Mouse (Mus musculus): Measurements from ENCODE around the gene Fbxo46.

Gene Fbxo46

GRCm38 (mm10) chr7:19160115-19160514 lies 40.5 kb downstream of the Fbxo46 start:
- no peaks in the 10 kb centered on the region; the same call in 1 of the 2 replicates for H3K36me3 ChIP-seq (ENCODE audit: control insufficient read depth, insufficient read depth, low read length, poor library complexity, severe bottlenecking)
- no peaks in the 10 kb centered on the region; the same call in 1 of the 2 replicates for H3K27me3 ChIP-seq (ENCODE audit: control insufficient read depth, insufficient read depth, low read length, poor library complexity, severe bottlenecking)
- DNase-seq (ENCODE audit: low read depth, low spot score) = no peak

GRCm38 (mm10) chr7:19162928-19163327 lies 43.3 kb downstream of the Fbxo46 start:
- H3K36me3 ChIP-seq (ENCODE audit: control insufficient read depth, insufficient read depth, low read length, poor library complexity, severe bottlenecking) = no peaks in the 10 kb centered on the region
- no peaks in the 10 kb centered on the region; the same call in 1 of the 2 replicates for H3K27me3 ChIP-seq (ENCODE audit: control insufficient read depth, insufficient read depth, low read length, poor library complexity, severe bottlenecking)
- DNase-seq (ENCODE audit: low read depth, low spot score) = no peak

DNA sequence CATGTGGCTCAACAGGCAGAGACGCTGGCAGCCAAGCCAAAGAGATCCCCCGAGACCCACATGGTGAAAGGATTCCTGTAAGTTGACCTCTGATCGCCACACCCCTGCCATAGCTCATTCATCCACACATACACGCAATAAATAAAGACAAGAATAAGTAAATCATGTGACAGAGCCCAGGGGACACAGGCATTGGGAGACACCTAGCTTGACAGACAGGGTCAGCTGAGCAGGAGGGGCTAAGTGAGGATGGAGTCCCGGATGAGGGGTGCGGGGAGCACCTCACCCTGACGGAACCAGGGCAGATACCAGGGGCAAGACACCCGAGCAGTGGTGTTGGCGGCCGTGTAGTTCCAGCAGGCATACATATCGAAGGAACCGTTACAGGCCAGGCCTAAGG lies 44.1 kb downstream of the Fbxo46 start:
- Histone ChIP-seq H3K27me3 (ENCODE audit: control insufficient read depth, insufficient read depth, low read length, poor library complexity, severe bottlenecking) (no peaks in the 10 kb centered on the region; the same call in 1 of the 2 replicates), H3K36me3 (ENCODE audit: control insufficient read depth, insufficient read depth, low read length, poor library complexity, severe bottlenecking) (no peaks in the 10 kb centered on the region)
- DNase-seq (ENCODE audit: low read depth, low spot score) = no peak

GRCm38 (mm10) chr7:19164189-19164588 lies 44.5 kb downstream of the Fbxo46 start:
- no peaks in the 10 kb centered on the region; the same call in 1 of the 2 replicates for H3K27me3 ChIP-seq (ENCODE audit: control insufficient read depth, insufficient read depth, low read length, poor library complexity, severe bottlenecking)
- no peak for DNase-seq (ENCODE audit: low read depth, low spot score)

DNA sequence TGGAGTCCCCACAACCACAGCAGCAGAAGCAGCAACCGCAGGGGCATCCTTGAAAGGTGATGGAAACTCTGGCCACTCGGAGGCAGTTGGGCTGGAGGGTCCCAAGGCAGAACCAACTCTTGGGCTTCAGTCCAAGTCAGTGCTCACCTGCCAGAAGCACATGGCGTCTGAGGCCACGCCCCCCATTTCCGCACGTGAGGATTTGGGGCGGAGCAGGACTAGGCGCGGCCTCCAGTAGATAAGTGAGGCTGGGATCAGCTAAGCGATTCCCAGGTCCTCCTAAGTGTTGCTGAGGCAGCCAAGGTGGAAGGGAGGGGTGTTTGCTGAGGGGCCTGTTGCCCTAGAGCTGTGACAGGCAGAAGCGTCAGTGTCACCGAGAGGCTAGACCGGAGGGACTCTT lies 45.3 kb downstream of the Fbxo46 start:
- no peaks in the 10 kb centered on the region; the same call in 1 of the 2 replicates for H3K27me3 ChIP-seq (ENCODE audit: control insufficient read depth, insufficient read depth, low read length, poor library complexity, severe bottlenecking)
- H3K36me3 ChIP-seq (ENCODE audit: control insufficient read depth, insufficient read depth, low read length, poor library complexity, severe bottlenecking) = no peaks in the 10 kb centered on the region
- DNase-seq (ENCODE audit: low read depth, low spot score) = peak; percentile 64

More at GRCm38 (mm10) chr7:19164189-19164588, 44.5 kb downstream of the Fbxo46 start:
- H3K36me3 ChIP-seq (ENCODE audit: control insufficient read depth, insufficient read depth, low read length, poor library complexity, severe bottlenecking) = no peaks in the 10 kb centered on the region

DNA sequence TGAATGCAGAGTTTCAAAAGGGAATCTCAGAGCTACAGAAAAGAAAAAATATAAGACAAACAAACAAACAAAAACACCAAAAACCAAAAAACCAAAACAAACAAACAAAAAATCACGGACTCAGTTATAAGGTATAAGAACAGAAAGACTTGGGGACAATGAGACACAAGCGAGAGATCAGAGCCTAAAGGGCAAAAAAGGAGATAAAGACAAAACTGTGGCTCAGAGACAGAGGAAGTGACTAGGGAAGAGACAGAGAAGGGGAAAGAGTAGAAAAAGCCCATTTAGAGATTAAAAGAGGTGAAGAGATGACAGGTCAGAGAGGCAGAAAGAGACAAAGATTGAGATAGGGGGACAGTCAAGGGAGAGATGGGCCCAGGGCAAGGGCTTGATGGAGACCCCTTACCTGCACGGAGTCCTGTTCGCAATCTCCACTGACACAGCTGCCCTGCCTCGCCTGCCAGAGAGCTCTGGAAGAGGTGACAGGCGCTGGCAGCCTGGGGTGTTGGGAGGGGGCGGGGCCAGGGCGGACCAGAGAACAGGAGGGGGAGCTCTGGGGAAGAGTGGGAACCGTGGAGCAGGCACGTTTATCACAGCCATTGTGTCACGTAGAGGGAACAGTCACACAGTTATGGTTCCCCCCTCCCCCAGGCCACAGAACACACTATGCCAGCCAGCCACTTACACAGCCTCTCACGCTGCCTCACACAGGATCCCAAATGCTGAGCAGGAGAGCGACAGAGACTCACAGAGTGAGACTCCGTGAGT lies 46.2 kb downstream of the Fbxo46 start, which contains the start of gene Gipr:
TSS of gene Gipr (minus strand) at position 472 of the 768 bp plus-strand sequence.
- H3K27me3 ChIP-seq (ENCODE audit: control insufficient read depth, insufficient read depth, low read length, poor library complexity, severe bottlenecking) = no peaks in the 10 kb centered on the region; the same call in 1 of the 2 replicates
- H3K36me3 ChIP-seq (ENCODE audit: control insufficient read depth, insufficient read depth, low read length, poor library complexity, severe bottlenecking) = no peaks in the 10 kb centered on the region
- DNase-seq (ENCODE audit: low read depth, low spot score) = no peak

GRCm38 (mm10) chr7:19166990-19167389 lies 47.3 kb downstream of the Fbxo46 start:
- H3K27me3 ChIP-seq (ENCODE audit: control insufficient read depth, insufficient read depth, low read length, poor library complexity, severe bottlenecking) = no peaks in the 10 kb centered on the region; the same call in none of the 2 replicates
- DNase-seq (ENCODE audit: low read depth, low spot score) = no peak
- no peaks in the 10 kb centered on the region for H3K36me3 ChIP-seq (ENCODE audit: control insufficient read depth, insufficient read depth, low read length, poor library complexity, severe bottlenecking)

GRCm38 (mm10) chr7:19169506-19169905 lies 49.8 kb downstream of the Fbxo46 start:
- Histone ChIP-seq H3K27me3 (ENCODE audit: control insufficient read depth, insufficient read depth, low read length, poor library complexity, severe bottlenecking) (no peaks in the 10 kb centered on the region; the same call in 1 of the 2 replicates), H3K36me3 (ENCODE audit: control insufficient read depth, insufficient read depth, low read length, poor library complexity, severe bottlenecking) (no peaks in the 10 kb centered on the region)
- no peak for DNase-seq (ENCODE audit: low read depth, low spot score)

DNA sequence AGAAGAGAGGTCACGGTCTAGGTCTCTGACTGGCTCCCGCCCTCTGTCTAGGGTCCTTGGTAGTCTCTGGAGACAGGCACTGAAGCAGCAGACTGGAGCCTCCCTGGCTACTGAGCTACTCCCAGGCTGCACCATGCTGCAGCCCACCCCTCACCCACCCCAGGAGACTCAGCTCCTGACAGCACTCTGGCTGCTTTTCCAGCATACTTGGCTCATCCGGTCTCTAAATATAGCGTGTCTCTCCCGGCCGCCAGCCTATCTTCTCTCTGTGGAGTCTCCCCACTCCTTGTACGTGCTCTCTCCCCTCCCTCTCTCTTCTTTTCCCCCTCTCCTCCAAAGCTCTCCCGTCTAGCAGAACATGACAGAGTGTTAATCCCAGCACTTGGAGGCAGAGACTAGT lies 50.5 kb downstream of the Fbxo46 start:
- no peak for DNase-seq (ENCODE audit: low read depth, low spot score)
- Histone ChIP-seq H3K36me3 (ENCODE audit: control insufficient read depth, insufficient read depth, low read length, poor library complexity, severe bottlenecking) (no peaks in the 10 kb centered on the region), H3K27me3 (ENCODE audit: control insufficient read depth, insufficient read depth, low read length, poor library complexity, severe bottlenecking) (no peaks in the 10 kb centered on the region; the same call in 1 of the 2 replicates)

DNA sequence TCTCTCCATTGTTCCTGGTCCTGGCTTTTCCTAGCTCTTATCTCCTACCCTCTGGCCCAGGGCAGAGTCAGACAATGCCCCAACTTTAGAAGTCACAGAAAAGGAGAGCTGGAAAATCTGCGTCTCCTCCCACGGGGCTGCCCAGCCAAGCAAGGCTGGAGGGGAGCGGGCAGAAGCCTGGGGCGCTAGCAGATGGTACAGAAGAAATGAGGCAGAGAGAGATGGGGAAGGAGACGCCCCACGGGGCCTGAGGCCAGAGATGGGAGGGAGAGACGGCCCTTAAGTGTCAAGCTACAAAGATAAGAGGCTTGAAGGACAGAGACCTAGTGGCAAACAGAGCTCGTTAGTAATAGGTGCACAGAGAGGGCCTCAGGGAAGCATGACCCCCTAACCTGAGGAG lies 52.2 kb downstream of the Fbxo46 start:
- Histone ChIP-seq H3K36me3 (ENCODE audit: control insufficient read depth, insufficient read depth, low read length, poor library complexity, severe bottlenecking) (no peaks in the 10 kb centered on the region), H3K27me3 (ENCODE audit: control insufficient read depth, insufficient read depth, low read length, poor library complexity, severe bottlenecking) (no peaks in the 10 kb centered on the region; the same call in 1 of the 2 replicates)
- DNase-seq (ENCODE audit: low read depth, low spot score) = no peak

GRCm38 (mm10) chr7:19172874-19173273 lies 53.2 kb downstream of the Fbxo46 start:
- DNase-seq (ENCODE audit: low read depth, low spot score) = peak; percentile 84
- Histone ChIP-seq H3K36me3 (ENCODE audit: control insufficient read depth, insufficient read depth, low read length, poor library complexity, severe bottlenecking) (no peaks in the 10 kb centered on the region), H3K27me3 (ENCODE audit: control insufficient read depth, insufficient read depth, low read length, poor library complexity, severe bottlenecking) (no peaks in the 10 kb centered on the region; the same call in 1 of the 2 replicates)

DNA sequence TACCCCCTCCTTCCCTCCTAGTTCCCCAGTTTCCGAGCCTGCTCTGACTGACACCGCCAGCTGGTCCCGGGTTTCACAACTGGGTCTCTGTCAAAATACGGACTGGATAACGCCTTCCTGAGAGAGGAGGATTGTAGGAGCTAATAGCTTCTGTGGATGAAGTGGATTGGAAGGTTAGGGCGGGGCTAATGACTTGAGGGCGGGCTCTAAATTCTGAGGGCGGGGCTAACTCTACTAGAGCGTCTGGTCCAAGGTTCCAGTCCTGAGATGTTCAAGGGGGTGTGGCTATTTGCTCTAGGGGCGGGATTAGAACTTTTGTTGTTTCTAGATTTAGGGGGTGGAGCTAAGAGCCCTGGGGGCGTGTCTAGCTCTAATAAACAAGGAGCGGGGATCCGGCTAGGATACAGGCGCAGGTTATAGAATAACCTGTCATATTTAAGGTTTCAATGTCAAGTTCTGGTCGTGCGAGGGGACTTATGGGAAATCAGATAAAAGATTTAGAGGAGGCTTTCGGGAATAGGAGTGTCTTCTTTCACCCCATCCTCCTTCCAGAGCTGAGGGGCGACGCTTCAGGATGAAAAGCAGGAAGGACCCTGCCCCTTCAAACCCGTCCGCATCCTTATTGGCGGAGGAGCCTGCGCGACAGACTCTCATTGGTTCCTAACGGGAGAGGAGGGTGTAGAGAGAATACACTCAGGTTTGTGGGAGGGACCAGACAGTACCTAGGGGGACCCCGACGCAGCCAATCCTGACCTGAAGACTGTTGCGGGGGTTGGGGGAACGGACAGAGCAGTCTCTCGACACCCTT lies 56.3 kb downstream of the Fbxo46 start, which contains the start of gene Eml2:
TSS of gene Eml2 (plus strand) at position 714 of the 808 bp plus-strand sequence.
- DNase-seq (ENCODE audit: low read depth, low spot score) = peak; percentile 50
- H3K27me3 ChIP-seq (ENCODE audit: control insufficient read depth, insufficient read depth, low read length, poor library complexity, severe bottlenecking) = no peaks in the 10 kb centered on the region; the same call in 1 of the 2 replicates
- no peaks in the 10 kb centered on the region for H3K36me3 ChIP-seq (ENCODE audit: control insufficient read depth, insufficient read depth, low read length, poor library complexity, severe bottlenecking)

GRCm38 (mm10) chr7:19176516-19176947 lies 56.9 kb downstream of the Fbxo46 start:
- Histone ChIP-seq H3K27me3 (ENCODE audit: control insufficient read depth, insufficient read depth, low read length, poor library complexity, severe bottlenecking) (no peaks in the 10 kb centered on the region; the same call in 1 of the 2 replicates), H3K36me3 (ENCODE audit: control insufficient read depth, insufficient read depth, low read length, poor library complexity, severe bottlenecking) (no peaks in the 10 kb centered on the region)
- DNase-seq (ENCODE audit: low read depth, low spot score) = no peak

DNA sequence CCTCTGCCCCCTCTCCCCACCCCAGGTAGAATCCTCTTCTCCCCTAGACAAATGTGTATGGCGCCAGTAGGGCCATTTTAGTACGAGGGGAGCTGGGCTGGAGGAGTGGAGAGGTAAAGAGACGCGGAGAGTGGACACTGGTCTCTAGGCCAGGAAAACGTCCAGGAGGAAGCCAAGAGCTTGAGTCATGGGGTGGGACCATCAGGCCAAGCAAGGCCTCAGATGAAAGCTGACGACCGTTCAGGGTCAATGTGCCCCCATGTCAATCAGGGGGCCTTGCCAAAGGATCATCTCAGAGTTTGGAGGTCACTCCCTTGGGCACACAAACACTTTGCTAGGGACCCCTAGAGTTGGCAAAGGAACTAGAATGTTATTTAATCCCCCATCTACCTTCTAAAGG lies 57.6 kb downstream of the Fbxo46 start:
- Histone ChIP-seq H3K27me3 (ENCODE audit: control insufficient read depth, insufficient read depth, low read length, poor library complexity, severe bottlenecking) (no peaks in the 10 kb centered on the region), H3K36me3 (ENCODE audit: control insufficient read depth, insufficient read depth, low read length, poor library complexity, severe bottlenecking) (no peaks in the 10 kb centered on the region)
- DNase-seq (ENCODE audit: low read depth, low spot score) = no peak

DNA sequence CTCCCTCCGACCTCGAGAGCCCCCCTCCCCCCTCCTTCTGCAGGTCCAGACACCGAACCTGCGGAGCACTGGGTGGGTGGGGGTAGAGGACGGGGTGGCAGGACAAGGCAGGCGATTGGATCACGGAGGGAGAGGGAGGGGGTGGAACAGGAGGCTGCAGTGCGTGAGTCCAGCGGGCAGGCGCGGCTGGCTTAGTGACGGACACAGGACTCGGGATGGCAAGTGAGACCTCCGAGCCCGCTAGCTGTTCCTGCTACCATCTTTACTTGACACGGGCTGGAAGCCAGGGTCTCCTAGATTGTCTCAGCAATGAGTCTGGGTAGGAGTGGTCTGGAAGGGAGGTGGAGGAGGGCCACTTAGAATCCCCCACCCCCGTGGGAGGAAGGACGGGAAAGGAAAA lies 58.4 kb downstream of the Fbxo46 start:
- Histone ChIP-seq H3K27me3 (ENCODE audit: control insufficient read depth, insufficient read depth, low read length, poor library complexity, severe bottlenecking) (no peaks in the 10 kb centered on the region), H3K36me3 (ENCODE audit: control insufficient read depth, insufficient read depth, low read length, poor library complexity, severe bottlenecking) (no peaks in the 10 kb centered on the region)
- DNase-seq (ENCODE audit: low read depth, low spot score) = no peak
